Mouse (Mus musculus) urinary bladder, postnatal 4 days (tissue): ENCODE results near the gene Olfr517.

Experiments
- DNase-seq, 2 experiments: peaks; one replicate each; pipeline ENCODE4 v3.0.0; 2021 to 2022; ENCODE audit warnings: low spot score in 2 of 2

Olfr517 gene

GRCm38 (mm10) chr7:108872279-108872678 lies at the start of gene Olfr517:
Olfr517 (minus strand) TSS chr7:108872379.
- no peak for DNase-seq

GRCm38 (mm10) chr7:108903969-108904368 lies 31.8 kb upstream of the Olfr517 start:
- DNase-seq = no peak

DNA sequence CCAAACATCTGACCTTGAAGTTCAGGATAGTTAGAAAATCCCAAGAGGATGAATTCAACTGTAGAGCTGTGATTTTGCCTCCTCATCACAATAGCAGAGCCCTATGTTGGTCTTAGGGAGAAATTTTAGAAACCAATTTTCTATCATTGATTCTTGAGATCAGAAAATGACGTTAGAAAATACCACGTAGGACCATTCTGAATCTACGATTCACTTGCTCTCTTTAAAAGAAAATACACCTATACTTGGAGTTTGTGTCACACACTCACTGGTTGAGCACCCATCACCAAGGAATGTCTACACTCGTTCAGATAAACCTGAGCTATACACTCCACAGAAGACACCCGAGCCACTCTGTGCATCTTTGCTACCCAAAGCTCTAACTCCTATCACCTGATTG lies 22.1 kb upstream of the Olfr517 start, which contains the start of gene Olfr519:
Gene Olfr519 (minus strand): TSS at position 101 of the 400 bp plus-strand sequence.
- DNase-seq = no peak

GRCm38 (mm10) chr7:108884906-108885305 lies 12.7 kb upstream of the Olfr517 start, which contains the start of gene Olfr518:
Olfr518 (minus strand) TSS chr7:108885006.
- DNase-seq = no peak

DNA sequence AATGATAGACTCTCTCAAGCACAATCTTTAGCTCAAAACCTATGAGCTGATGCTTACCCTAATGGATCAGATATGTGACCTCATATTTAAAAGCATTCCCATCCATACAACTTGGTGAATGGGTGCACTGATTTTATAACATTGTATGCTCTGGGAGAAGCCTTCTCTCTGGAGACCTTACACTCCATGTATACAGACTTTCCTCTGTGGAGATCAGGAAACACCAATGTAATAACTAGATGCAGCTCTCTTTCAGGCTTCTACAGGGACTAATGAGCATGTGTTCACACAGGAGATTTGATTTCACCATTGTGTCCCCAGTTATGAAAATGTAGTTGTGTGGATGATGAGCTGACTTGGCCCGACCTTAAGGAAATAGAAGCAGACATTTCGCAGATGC lies 21.8 kb downstream of the Olfr517 start, which contains the start of gene Olfr516:
Gene Olfr516 (minus strand): TSS at position 101 of the 400 bp plus-strand sequence.
- DNase-seq = no peak

DNA sequence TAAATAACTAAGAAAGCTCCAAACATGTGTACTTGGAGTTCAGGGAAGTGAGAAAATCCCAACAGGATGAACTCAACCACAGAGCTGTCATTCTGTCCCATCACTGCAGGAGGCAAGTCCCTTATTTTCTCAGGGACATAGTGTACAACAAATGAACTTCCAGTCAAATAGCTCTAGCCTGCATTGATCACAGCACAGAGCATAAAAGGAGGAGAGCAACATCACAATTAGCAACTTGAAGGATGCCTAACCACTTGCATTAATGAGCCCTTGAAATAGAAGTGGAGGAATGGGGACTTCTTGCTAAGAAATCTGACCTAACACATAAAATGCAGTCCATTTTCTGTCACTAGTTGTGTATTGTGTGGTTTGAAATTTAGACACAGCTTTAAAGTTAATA lies 46.3 kb downstream of the Olfr517 start, which contains the start of gene Olfr514:
Gene Olfr514 (minus strand): TSS at position 101 of the 400 bp plus-strand sequence.
- no peak for DNase-seq
